Mouse (Mus musculus): ENCODE data around the gene 1700013G24Rik. TPM values are rescaled to one million over a fixed set of nuclear protein-coding genes. Genes with fewer than 3 reads are reported as not detected.
A peak's percentile ranks its signal among the peaks of the same experiment; 100 is the strongest.
"Not testable (repeated sequence)": the region's sequence is repeated elsewhere in the genome, so short reads cannot be mapped to it uniquely, and the experiment has no call there.

1700013G24Rik gene
- total RNA-seq (2021): not detected
- long read RNA-seq: 0 reads

- no peak for DNase-seq (ENCODE audit: low spot score in 2 of 2)
Measured at GRCm38 (mm10) chr4:137453234-137453767, at the start of gene 1700013G24Rik. Gene 1700013G24Rik (plus strand): TSS chr4:137453284.

- DNase-seq (ENCODE audit: low spot score in 2 of 2): no peak
Measured at GRCm38 (mm10) chr4:137405571-137405970, 47.5 kb upstream of the 1700013G24Rik start.

- DNase-seq (ENCODE audit: low spot score in 2 of 2): no peak
Measured at GRCm38 (mm10) chr4:137409691-137410090, 43.4 kb upstream of the 1700013G24Rik start, which contains the start of gene Cela3a. Gene Cela3a (minus strand): TSS chr4:137409791.

- DNase-seq (ENCODE audit: low spot score in 2 of 2): not testable (repeated sequence)
Measured at GRCm38 (mm10) chr4:137412185-137412709, 40.8 kb upstream of the 1700013G24Rik start.

GRCm38 (mm10) chr4:137414936-137415335 lies 38.1 kb upstream of the 1700013G24Rik start:
- no peak for DNase-seq (ENCODE audit: low spot score in 2 of 2)

GRCm38 (mm10) chr4:137417712-137418564 lies 35.1 kb upstream of the 1700013G24Rik start:
- DNase-seq (ENCODE audit: low spot score in 2 of 2): no peak

- no peak for DNase-seq (ENCODE audit: low spot score in 2 of 2)
Measured at GRCm38 (mm10) chr4:137430502-137430901, 22.6 kb upstream of the 1700013G24Rik start, which contains the start of gene Cela3b. Gene Cela3b (minus strand): TSS chr4:137430540.

GRCm38 (mm10) chr4:137432700-137433550 lies 20.2 kb upstream of the 1700013G24Rik start:
- DNase-seq (ENCODE audit: low spot score in 2 of 2): not testable (repeated sequence)

- no peak for DNase-seq (ENCODE audit: low spot score in 2 of 2)
Measured at GRCm38 (mm10) chr4:137436979-137437669, 16.0 kb upstream of the 1700013G24Rik start.

GRCm38 (mm10) chr4:137438842-137439241 lies 14.2 kb upstream of the 1700013G24Rik start:
- no peak for DNase-seq (ENCODE audit: low spot score in 2 of 2)

- no peak for DNase-seq (ENCODE audit: low spot score in 2 of 2)
Measured at GRCm38 (mm10) chr4:137441332-137441731, 11.8 kb upstream of the 1700013G24Rik start.

- DNase-seq (ENCODE audit: low spot score in 2 of 2): peak; percentile 44 to 82
Measured at GRCm38 (mm10) chr4:137443625-137444024, 9.5 kb upstream of the 1700013G24Rik start.

GRCm38 (mm10) chr4:137445881-137446280 lies 7.2 kb upstream of the 1700013G24Rik start:
- DNase-seq (ENCODE audit: low spot score in 2 of 2): no peak

GRCm38 (mm10) chr4:137447363-137448196 lies 5.5 kb upstream of the 1700013G24Rik start:
- DNase-seq (ENCODE audit: low spot score in 2 of 2): no peak

GRCm38 (mm10) chr4:137448197-137448596 lies 4.9 kb upstream of the 1700013G24Rik start:
- peak in 1 of 2 experiments; percentile 15 for DNase-seq (ENCODE audit: low spot score in 2 of 2)

GRCm38 (mm10) chr4:137448641-137449040 lies 4.4 kb upstream of the 1700013G24Rik start:
- no peak for DNase-seq (ENCODE audit: low spot score in 2 of 2)

GRCm38 (mm10) chr4:137449132-137449531 lies 4.0 kb upstream of the 1700013G24Rik start:
- no peak for DNase-seq (ENCODE audit: low spot score in 2 of 2)

GRCm38 (mm10) chr4:137449715-137450114 lies 3.4 kb upstream of the 1700013G24Rik start:
- DNase-seq (ENCODE audit: low spot score in 2 of 2): no peak

GRCm38 (mm10) chr4:137452190-137452589 lies 894 bp upstream of the 1700013G24Rik start:
- DNase-seq (ENCODE audit: low spot score in 2 of 2): no peak

- no peak for DNase-seq (ENCODE audit: low spot score in 2 of 2)
Measured at GRCm38 (mm10) chr4:137454582-137454981, 1.5 kb downstream of the 1700013G24Rik start.

All from layer of hippocampus, adult 18-20 months (tissue).